Mouse (Mus musculus): ENCODE data around the gene Rnf215.

DNA sequence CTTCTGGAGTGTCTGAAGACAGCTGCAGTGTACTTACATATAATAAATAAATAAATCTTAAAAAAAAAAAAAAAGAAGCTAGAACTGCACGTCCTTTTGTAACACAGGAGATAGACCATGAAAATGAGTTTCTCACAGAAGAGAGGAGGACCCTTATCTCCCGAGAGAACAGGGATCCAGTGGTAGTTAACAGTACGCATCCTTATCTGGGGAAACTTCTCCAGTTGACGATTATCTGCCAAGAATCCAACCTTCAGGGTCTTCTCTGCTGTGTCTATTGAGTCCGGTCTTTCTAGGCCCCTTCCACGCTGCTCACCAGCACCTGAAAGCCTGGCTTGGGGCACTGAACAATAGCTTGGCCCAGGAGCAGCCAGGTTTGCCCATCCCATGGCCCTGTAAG lies 21.0 kb upstream of the Rnf215 start:
- TF ChIP-seq EP300 (IDR thresholded peaks at IDR 0.05; ENCODE audit: low read length) (no peak), CTCF (conservative IDR thresholded peaks at IDR 0.05 in 1 of 2, IDR thresholded peaks at IDR 0.05 in 1 of 2; ENCODE audit: low read depth in 2 of 2, low read length in 2 of 2) (no peak), MAX (IDR thresholded peaks at IDR 0.05; ENCODE audit: low read length) (no peak), MYC (IDR thresholded peaks at IDR 0.05; ENCODE audit: low read depth, low read length) (no peak), GABPA (IDR thresholded peaks at IDR 0.05; ENCODE audit: insufficient replicate concordance, low read depth, low read length) (no peak), POLR2A (IDR thresholded peaks at IDR 0.05; ENCODE audit: low read depth, low read length) (no peak)
